Mouse (Mus musculus) CH12.LX (cell line): Measurements from ENCODE around the gene Mab21l1. TPM values are rescaled to one million over a fixed set of nuclear protein-coding genes. Genes with fewer than 3 reads are reported as not detected.

Source experiments
- DNase-seq: peaks from one replicate; pipeline ENCODE4 v3.0.0-alpha.2; 2013; ENCODE audit errors: extremely low read depth
- H3K27ac ChIP-seq: 2 replicates; pipeline ENCODE4 v1.5.1; 2012; ENCODE audit warnings: low read depth, mild to moderate bottlenecking, control low read depth, moderate library complexity; ENCODE audit not compliant: insufficient read depth
- H3K27me3 ChIP-seq: replicated peaks from 2 replicates; pipeline ENCODE3; 2012; ENCODE audit warnings: inconsistent platforms
- H3K36me3 ChIP-seq, 2 experiments: replicated peaks in 1 of 2; 2 replicates each; pipeline versions ENCODE3 to v1.6.1; 2012; ENCODE audit warnings: inconsistent platforms in 1 of 2, low read length in 1 of 2, mild to moderate bottlenecking in 1 of 2, mixed read lengths in 1 of 2, moderate library complexity in 1 of 2; ENCODE audit not compliant: control insufficient read depth in 1 of 2, insufficient read depth in 1 of 2
- H3K4me1 ChIP-seq, 2 experiments: 2 replicates each; pipeline ENCODE4 v1.6.1; 2012; ENCODE audit warnings: inconsistent platforms in 1 of 2, moderate library complexity in 1 of 2; ENCODE audit not compliant: insufficient read depth in 2 of 2, control insufficient read depth in 1 of 2
- H3K4me2 ChIP-seq: 2 replicates; pipeline ENCODE4 v1.6.1; 2012; ENCODE audit warnings: low read depth, mild to moderate bottlenecking, control low read depth; ENCODE audit not compliant: poor library complexity, insufficient read depth, severe bottlenecking
- H3K4me3 ChIP-seq, 3 experiments: fragments of 150-350 bp in 1 of 3; sonication (generic) in 1 of 3; replicated peaks in 1 of 3; 2 replicates each; pipeline versions ENCODE3 to v1.5.1; 2011 to 2012; ENCODE audit warnings: low read depth in 2 of 3, low read length in 2 of 3, mild to moderate bottlenecking in 2 of 3, moderate library complexity in 2 of 3, control low read depth in 1 of 3, improper control_type of control experiment in 1 of 3, inconsistent platforms in 1 of 3, mixed read lengths in 1 of 3; ENCODE audit not compliant: poor library complexity in 1 of 3
- H3K79me2 ChIP-seq: replicated peaks from 2 replicates; pipeline ENCODE4 v1.6.1; 2012; ENCODE audit warnings: mild to moderate bottlenecking, moderate library complexity; ENCODE audit not compliant: control insufficient read depth, poor library complexity, insufficient read depth, severe bottlenecking; ENCODE audit errors: extremely low read depth
- H3K9ac ChIP-seq: 2 replicates; pipeline ENCODE4 v1.6.1; 2012; ENCODE audit warnings: low read depth, mild to moderate bottlenecking, control low read depth, moderate library complexity; ENCODE audit not compliant: insufficient read depth
- H3K9me3 ChIP-seq: replicated peaks from 2 replicates; pipeline ENCODE3; 2012; ENCODE audit warnings: low read length, inconsistent platforms, mixed read lengths
- CHD1 ChIP-seq: IDR thresholded peaks from 2 replicates; pipeline ENCODE4 v1.6.1; 2012; ENCODE audit warnings: low read depth, low read length, improper control_type of control experiment, inconsistent platforms
- CHD2 ChIP-seq: IDR thresholded peaks from 2 replicates; pipeline ENCODE4 v1.6.1; 2011; ENCODE audit warnings: low read length, improper control_type of control experiment
- JUND ChIP-seq: conservative IDR thresholded peaks from 2 replicates; pipeline ENCODE4 v1.6.1; 2011; ENCODE audit warnings: low read depth, low read length, improper control_type of control experiment
- KAT2A ChIP-seq: IDR thresholded peaks from 2 replicates; pipeline ENCODE4 v1.6.1; 2012; ENCODE audit warnings: low read length, improper control_type of control experiment, inconsistent platforms; ENCODE audit not compliant: insufficient replicate concordance
- MAZ ChIP-seq: IDR thresholded peaks from 2 replicates; pipeline ENCODE4 v1.6.1; 2012; ENCODE audit warnings: low read depth, mild to moderate bottlenecking, inconsistent platforms, low read length, improper control_type of control experiment, moderate library complexity
- MEF2A ChIP-seq: IDR thresholded peaks from 2 replicates; pipeline ENCODE4 v1.6.1; 2014; ENCODE audit warnings: low read depth, mild to moderate bottlenecking, inconsistent platforms, low read length, improper control_type of control experiment, borderline replicate concordance
- MXI1 ChIP-seq: IDR thresholded peaks from 2 replicates; pipeline ENCODE4 v1.6.1; 2011; ENCODE audit warnings: mild to moderate bottlenecking, low read depth, low read length, improper control_type of control experiment
- NELFE ChIP-seq: IDR thresholded peaks from 2 replicates; pipeline ENCODE4 v1.6.1; 2011; ENCODE audit warnings: low read depth, low read length, improper control_type of control experiment
- PAX5 ChIP-seq: IDR thresholded peaks from 2 replicates; pipeline ENCODE4 v1.6.1; 2012; ENCODE audit warnings: low read length, inconsistent platforms, mixed read lengths
- POLR2A ChIP-seq: IDR thresholded peaks from 2 replicates; pipeline ENCODE4 v1.6.1; 2011; ENCODE audit warnings: low read depth, mild to moderate bottlenecking, improper control_type of control experiment, low read length
- POLR2AphosphoS2 ChIP-seq: IDR thresholded peaks from 2 replicates; pipeline ENCODE4 v1.6.1; 2011; ENCODE audit warnings: low read depth, low read length, improper control_type of control experiment
- RAD21 ChIP-seq: IDR thresholded peaks from 2 replicates; pipeline ENCODE4 v1.6.1; 2011; ENCODE audit warnings: low read depth, mild to moderate bottlenecking, low read length, improper control_type of control experiment, moderate library complexity
- SMC3 ChIP-seq: IDR thresholded peaks from 2 replicates; pipeline ENCODE4 v1.6.1; 2011; ENCODE audit warnings: low read depth, low read length, improper control_type of control experiment
- TBP ChIP-seq: conservative IDR thresholded peaks from 2 replicates; pipeline ENCODE4 v1.6.1; 2011; ENCODE audit warnings: low read depth, low read length, improper control_type of control experiment
- TCF12 ChIP-seq: IDR thresholded peaks from 2 replicates; pipeline ENCODE4 v1.6.1; 2014; ENCODE audit warnings: low read depth, mild to moderate bottlenecking, inconsistent platforms, low read length, improper control_type of control experiment
- USF1 ChIP-seq: IDR thresholded peaks from 2 replicates; pipeline ENCODE4 v1.6.1; 2014; ENCODE audit warnings: low read depth, mild to moderate bottlenecking, inconsistent platforms, low read length, improper control_type of control experiment
- ZC3H11A ChIP-seq: IDR thresholded peaks from 2 replicates; pipeline ENCODE4 v1.6.1; 2012; ENCODE audit warnings: low read depth, mild to moderate bottlenecking, inconsistent platforms, low read length, improper control_type of control experiment
- ZKSCAN1 ChIP-seq: IDR thresholded peaks from 2 replicates; pipeline ENCODE4 v1.6.1; 2012; ENCODE audit warnings: low read depth, inconsistent platforms, low read length, improper control_type of control experiment, borderline replicate concordance
- ZNF384 ChIP-seq: IDR thresholded peaks from 2 replicates; pipeline ENCODE4 v1.6.1; 2012; ENCODE audit warnings: low read depth, low read length, improper control_type of control experiment, inconsistent platforms
- dilution Hi-C: fragments of 300-500 bp; cut with MboI; formaldehyde crosslinking; loops from 2 replicates; pipeline ENCODE4 v1.14.3; 2020; ENCODE audit warnings: low sequenced_read_pairs; ENCODE audit not compliant: extremely low pct_unique_long_range_greater_than_20kb, extremely low pct_ligation_motif_present
- in situ Hi-C: fragments of 300-500 bp; cut with MboI; formaldehyde crosslinking; loops from 3 replicates; pipeline ENCODE4 v1.14.3; 2019; ENCODE audit warnings: low sequenced_read_pairs, low pct_ligation_motif_present, low pct_unique_long_range_greater_than_20kb, mixed read lengths
- polyA plus RNA-seq: library from polyadenylated mRNA; unstranded; fragments of >175 nt; gene quantifications from 2 replicates; pipeline ENCODE4 v1.2.1, GENCODE M21; 2012; ENCODE audit warnings: low read depth; ENCODE audit not compliant: insufficient read length
- total RNA-seq, 2 experiments: library from RNA; depleted of rRNA; stranded (reverse); fragments of 300-350 nt in 1 of 2; fragments of >200 nt in 1 of 2; gene quantifications; 2 replicates each; pipeline ENCODE4 v1.2.3; 2012 to 2014

The Mab21l1 gene
- total and polyA plus RNA-seq, 3 experiments = not detected

DNA sequence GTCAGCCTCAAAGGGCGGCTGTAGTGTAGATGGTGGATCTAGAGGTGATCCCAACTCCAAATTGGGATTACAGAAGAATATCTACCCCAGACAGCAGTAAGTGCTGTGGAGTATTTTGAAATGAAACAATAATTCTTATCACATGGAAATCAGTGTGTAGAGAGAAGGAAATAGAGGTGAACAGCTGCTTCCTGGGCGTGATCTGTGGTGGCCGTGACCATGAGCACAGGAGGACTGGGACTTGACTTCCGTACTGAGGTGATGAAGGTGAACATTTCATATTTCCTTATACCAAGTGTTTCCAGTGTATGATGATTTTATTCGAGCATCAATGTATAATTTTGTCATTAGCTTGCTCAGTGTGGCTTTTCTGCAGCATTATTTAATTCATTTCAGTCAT lies 38.4 kb upstream of the Mab21l1 start:
- no peaks in the 10 kb centered on the region for H3K4me1 ChIP-seq
- no peak overlapping the region for H3K27ac ChIP-seq
- DNase-seq = no peak
- H3K36me3 ChIP-seq = no peaks in the 10 kb centered on the region
- dilution Hi-C loops = no loop called here
- H3K79me2 ChIP-seq = no peaks in the 10 kb centered on the region
- H3K4me2 ChIP-seq = no peak overlapping the region
- TF ChIP-seq ZKSCAN1 (no peak), JUND (no peak), ZNF384 (no peak)
- in situ Hi-C loops = no loop called here
- no peaks in the 10 kb centered on the region for H3K27me3 ChIP-seq
- peaks cover 67% of the 10 kb centered on the region for H3K9me3 ChIP-seq
- no peak overlapping the region for H3K9ac ChIP-seq
- H3K4me3 ChIP-seq = no peak overlapping the region

DNA sequence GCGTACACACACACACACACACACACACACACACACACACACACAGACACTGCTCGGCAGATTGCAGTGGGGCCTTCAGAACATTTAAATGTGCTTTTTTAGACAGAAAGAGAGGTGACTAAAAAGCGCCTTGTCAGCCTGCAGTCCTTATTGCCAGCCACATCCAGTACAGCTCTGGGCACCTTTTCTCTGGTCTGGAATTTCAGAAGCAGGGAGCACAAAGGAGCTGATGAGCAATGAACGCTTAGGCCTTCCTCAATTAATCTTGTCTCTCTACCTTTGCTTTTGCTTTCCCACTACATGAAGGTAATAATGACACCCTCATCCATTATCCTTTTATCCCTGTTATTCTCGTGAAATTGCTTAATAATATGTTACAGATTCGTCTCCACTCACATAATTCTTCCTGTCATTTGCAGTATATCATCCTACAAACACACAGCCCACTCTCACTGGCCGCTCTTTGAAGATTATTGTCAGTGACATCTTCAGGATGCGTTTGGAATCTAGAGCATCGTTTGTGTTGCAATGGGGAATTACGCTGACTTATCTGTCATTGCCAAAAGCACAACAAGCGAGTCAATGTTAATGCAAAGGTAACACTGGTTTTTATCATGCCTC lies 31.8 kb upstream of the Mab21l1 start:
- no peak overlapping the region for H3K27ac ChIP-seq
- H3K4me3 ChIP-seq = no peak overlapping the region
- dilution Hi-C loops = no loop called here
- in situ Hi-C loops = no loop called here
- H3K4me2 ChIP-seq = no peak overlapping the region
- H3K9ac ChIP-seq = no peak overlapping the region
- H3K4me1 ChIP-seq = no peaks in the 10 kb centered on the region
- H3K27me3 ChIP-seq = no peaks in the 10 kb centered on the region
- peaks cover 62% of the 10 kb centered on the region for H3K9me3 ChIP-seq
- H3K79me2 ChIP-seq = no peaks in the 10 kb centered on the region
- no peak for DNase-seq
- H3K36me3 ChIP-seq = no peaks in the 10 kb centered on the region
- no peak for TF ChIP-seq MXI1
- TF ChIP-seq KAT2A = no peak
- TF ChIP-seq MEF2A = no peak
- TF ChIP-seq MAZ = no peak

DNA sequence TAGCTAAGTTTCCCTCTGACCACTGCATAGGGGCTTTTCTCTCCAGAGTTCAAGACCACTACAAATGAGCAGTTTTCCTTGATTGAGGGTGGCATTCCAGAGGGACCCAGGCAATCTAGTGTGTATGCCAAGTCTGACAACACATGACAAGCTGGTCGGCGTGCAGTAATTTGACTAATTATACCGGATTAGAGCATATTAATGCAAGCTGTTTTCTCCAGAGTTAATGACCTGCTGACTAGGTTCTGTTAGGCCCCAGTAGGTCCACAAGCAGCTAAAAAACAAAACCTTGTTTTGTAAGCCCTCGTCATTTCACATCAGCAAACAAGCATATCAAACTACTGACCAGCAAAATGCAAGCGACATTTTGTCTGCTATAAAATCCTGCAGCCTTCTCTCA lies 30.9 kb upstream of the Mab21l1 start:
- no peaks in the 10 kb centered on the region for H3K79me2 ChIP-seq
- peaks cover 64% of the 10 kb centered on the region for H3K9me3 ChIP-seq
- TF ChIP-seq NELFE (no peak), POLR2AphosphoS2 (no peak), SMC3 (no peak), PAX5 (no peak), USF1 (no peak), CHD2 (no peak), RAD21 (no peak), CHD1 (no peak), TBP (no peak), ZC3H11A (no peak), POLR2A (no peak), MXI1 (no peak), TCF12 (no peak)
- TF ChIP-seq, all 38 proteins: peak for 0
- no peak overlapping the region for H3K4me2 ChIP-seq
- H3K9ac ChIP-seq = no peak overlapping the region
- H3K4me3 ChIP-seq = no peak overlapping the region
- H3K4me1 ChIP-seq = no peaks in the 10 kb centered on the region
- H3K36me3 ChIP-seq = no peaks in the 10 kb centered on the region
- no peak for DNase-seq
- dilution Hi-C loops = no loop called here
- no peaks in the 10 kb centered on the region for H3K27me3 ChIP-seq
- H3K27ac ChIP-seq = no peak overlapping the region
- in situ Hi-C loops = no loop called here
